Mouse (Mus musculus) stomach, embryonic 16.5 days (tissue): ENCODE measurements around the gene Ltc4s. TPM values are rescaled to one million over a fixed set of nuclear protein-coding genes. Genes with fewer than 3 reads are reported as not detected.
A peak's percentile ranks its signal among the peaks of the same experiment; 100 is the strongest.

Experiments
- ATAC-seq: fragments of 200-750 bp; cut with Nextera tagmentation; 2 replicates; pipeline ENCODE4 v1.8.0; 2017; ENCODE audit warnings: moderate number of reproducible peaks, moderate TSS enrichment; ENCODE audit not compliant: insufficient read depth, low FRiP score
- H3K27ac ChIP-seq: fragments of 300-500 bp; sonication (generic); 2 replicates; pipeline ENCODE4 v1.5.1; 2014; ENCODE audit warnings: low read length
- H3K27me3 ChIP-seq: fragments of 300-500 bp; sonication (generic); 2 replicates; pipeline ENCODE4 v1.6.1; 2014; ENCODE audit warnings: low read length, control low read depth, mixed read lengths; ENCODE audit not compliant: control insufficient read depth, insufficient read depth
- H3K36me3 ChIP-seq: fragments of 300-500 bp; sonication (generic); 2 replicates; pipeline ENCODE4 v1.6.1; 2014; ENCODE audit warnings: low read length; ENCODE audit not compliant: control insufficient read depth, insufficient read depth
- H3K4me1 ChIP-seq: fragments of 300-500 bp; sonication (generic); 2 replicates; pipeline ENCODE4 v1.6.1; 2014; ENCODE audit warnings: low read length, control low read depth, mixed read lengths; ENCODE audit not compliant: control insufficient read depth, insufficient read depth
- H3K4me2 ChIP-seq: fragments of 300-500 bp; sonication (generic); 2 replicates; pipeline ENCODE4 v1.6.1; 2014; ENCODE audit warnings: low read depth, low read length, mixed read lengths
- H3K4me3 ChIP-seq: fragments of 300-500 bp; sonication (generic); replicated peaks from 2 replicates; pipeline ENCODE4 v1.5.1; 2014; ENCODE audit warnings: mild to moderate bottlenecking, low read length
- H3K9ac ChIP-seq: fragments of 300-500 bp; sonication (generic); 2 replicates; pipeline ENCODE4 v1.6.1; 2014; ENCODE audit warnings: low read length
- H3K9me3 ChIP-seq: fragments of 300-500 bp; sonication (generic); replicated peaks from 2 replicates; pipeline ENCODE4 v1.6.1; 2016; ENCODE audit warnings: low read length, control low read depth; ENCODE audit not compliant: control insufficient read depth
- WGBS: fragments of 180-500 bp; shearing (Covaris S2); extraction: QIAGEN DNeasy Blood & Tissue Kit; methylation state at CpG from one replicate; pipeline ENCODE4 v1.1.7; 2014; 5-methylcytosine and 5-hydroxymethylcytosine counted together
- polyA plus RNA-seq: library from polyadenylated mRNA; unstranded; fragments of >200 nt; fragmentation: Nextera tagmentation; extraction: Ambion mirVana; gene quantifications from 2 replicates; pipeline ENCODE4 v1.2.1, GENCODE M21; 2015

Gene Ltc4s
- polyA plus RNA-seq, 1 experiment from 2014 or later = 3.5 TPM

- H3K9ac ChIP-seq = no peak overlapping the region
- H3K4me3 ChIP-seq = no peak overlapping the region
- no peak for ATAC-seq
- WGBS = 83% methylated on average over 2 of the region's 2 CpGs
- peaks cover 14% of the 10 kb centered on the region for H3K4me1 ChIP-seq
- no peaks in the 10 kb centered on the region for H3K9me3 ChIP-seq
- H3K4me2 ChIP-seq = no peak overlapping the region
- no peaks in the 10 kb centered on the region for H3K27me3 ChIP-seq
- H3K27ac ChIP-seq = peak overlapping the region; percentile 75
- no peaks in the 10 kb centered on the region for H3K36me3 ChIP-seq
These were observed 36.7 kb upstream of the Ltc4s start for GRCm38 (mm10) chr11:50275077-50275476.

- no peak overlapping the region for H3K27ac ChIP-seq
- no peak overlapping the region for H3K4me2 ChIP-seq
- H3K9ac ChIP-seq = no peak overlapping the region
- H3K27me3 ChIP-seq = no peaks in the 10 kb centered on the region
- ATAC-seq = no peak
- no peaks in the 10 kb centered on the region for H3K9me3 ChIP-seq
- no peaks in the 10 kb centered on the region for H3K36me3 ChIP-seq
- peaks cover 12% of the 10 kb centered on the region for H3K4me1 ChIP-seq
- H3K4me3 ChIP-seq = no peak overlapping the region
- 89% methylated on average over 2 of the region's 2 CpGs for WGBS
These were observed 34.4 kb upstream of the Ltc4s start for GRCm38 (mm10) chr11:50272819-50273218.

- Histone ChIP-seq H3K4me1 (no peaks in the 10 kb centered on the region), H3K9ac (no peak overlapping the region), H3K4me2 (no peak overlapping the region), H3K27me3 (no peaks in the 10 kb centered on the region), H3K36me3 (0 out of 2 replicates have a peak, but pooled peaks cover 12% of the 10 kb centered on the region), H3K9me3 (no peaks in the 10 kb centered on the region), H3K4me3 (no peak overlapping the region), H3K27ac (no peak overlapping the region)
- 93% methylated on average over 1 of the region's 1 CpGs for WGBS
- ATAC-seq = no peak
These were observed 31.5 kb upstream of the Ltc4s start for GRCm38 (mm10) chr11:50269885-50270284.

- H3K4me1 ChIP-seq = no peaks in the 10 kb centered on the region
- H3K36me3 ChIP-seq = peaks cover 18% of the 10 kb centered on the region; the same call in 1 of the 2 replicates
- no peaks in the 10 kb centered on the region for H3K27me3 ChIP-seq
- ATAC-seq = no peak
- no peak overlapping the region for H3K27ac ChIP-seq
- H3K9me3 ChIP-seq = no peaks in the 10 kb centered on the region
- no peak overlapping the region for H3K9ac ChIP-seq
- no peak overlapping the region for H3K4me3 ChIP-seq
- 75% methylated on average over 2 of the region's 2 CpGs for WGBS
- H3K4me2 ChIP-seq = no peak overlapping the region
These were observed 30.7 kb upstream of the Ltc4s start for GRCm38 (mm10) chr11:50269163-50269562.

GRCm38 (mm10) chr11:50266997-50267396 lies 28.6 kb upstream of the Ltc4s start:
- no peak overlapping the region for H3K4me2 ChIP-seq
- H3K36me3 ChIP-seq = peaks cover 31% of the 10 kb centered on the region
- H3K27me3 ChIP-seq = no peaks in the 10 kb centered on the region
- 91% methylated on average over 3 of the region's 3 CpGs for WGBS
- H3K27ac ChIP-seq = no peak overlapping the region
- no peak for ATAC-seq
- H3K9ac ChIP-seq = no peak overlapping the region
- H3K9me3 ChIP-seq = no peaks in the 10 kb centered on the region
- H3K4me1 ChIP-seq = no peaks in the 10 kb centered on the region
- H3K4me3 ChIP-seq = no peak overlapping the region

GRCm38 (mm10) chr11:50265931-50266330 lies 27.5 kb upstream of the Ltc4s start:
- no peak overlapping the region for H3K9ac ChIP-seq
- H3K9me3 ChIP-seq = no peaks in the 10 kb centered on the region
- no peaks in the 10 kb centered on the region for H3K4me1 ChIP-seq
- H3K4me3 ChIP-seq = no peak overlapping the region
- H3K27ac ChIP-seq = no peak overlapping the region
- WGBS = 78% methylated on average over 8 of the region's 8 CpGs
- ATAC-seq = no peak
- H3K27me3 ChIP-seq = no peaks in the 10 kb centered on the region
- no peak overlapping the region for H3K4me2 ChIP-seq
- H3K36me3 ChIP-seq = peaks cover 37% of the 10 kb centered on the region

GRCm38 (mm10) chr11:50263198-50263597 lies 24.8 kb upstream of the Ltc4s start:
- Histone ChIP-seq H3K4me1 (no peaks in the 10 kb centered on the region), H3K36me3 (peaks cover 49% of the 10 kb centered on the region), H3K9me3 (no peaks in the 10 kb centered on the region), H3K9ac (no peak overlapping the region), H3K4me3 (no peak overlapping the region), H3K27ac (no peak overlapping the region), H3K27me3 (no peaks in the 10 kb centered on the region), H3K4me2 (no peak overlapping the region)
- 90% methylated on average over 3 of the region's 3 CpGs for WGBS
- ATAC-seq = no peak

GRCm38 (mm10) chr11:50262020-50262419 lies 23.6 kb upstream of the Ltc4s start:
- Histone ChIP-seq H3K27ac (no peak overlapping the region), H3K4me1 (no peaks in the 10 kb centered on the region), H3K36me3 (peaks cover 53% of the 10 kb centered on the region), H3K9ac (no peak overlapping the region), H3K4me2 (no peak overlapping the region), H3K27me3 (no peaks in the 10 kb centered on the region), H3K4me3 (no peak overlapping the region), H3K9me3 (no peaks in the 10 kb centered on the region)
- 90% methylated on average over 4 of the region's 4 CpGs for WGBS
- ATAC-seq = no peak

- ATAC-seq = no peak
These were observed 19.9 kb upstream of the Ltc4s start for GRCm38 (mm10) chr11:50258310-50258709.

GRCm38 (mm10) chr11:50256615-50257014 lies 18.2 kb upstream of the Ltc4s start:
- Histone ChIP-seq H3K9ac (no peak overlapping the region), H3K4me1 (peaks cover 9% of the 10 kb centered on the region), H3K4me2 (no peak overlapping the region), H3K27ac (no peak overlapping the region), H3K27me3 (no peaks in the 10 kb centered on the region), H3K9me3 (no peaks in the 10 kb centered on the region), H3K36me3 (peaks cover 18% of the 10 kb centered on the region), H3K4me3 (no peak overlapping the region)
- 84% methylated on average over 7 of the region's 7 CpGs for WGBS
- no peak for ATAC-seq

More at GRCm38 (mm10) chr11:50258310-50258709, 19.9 kb upstream of the Ltc4s start:
- WGBS = 84% methylated on average over 7 of the region's 7 CpGs
- no peaks in the 10 kb centered on the region for H3K4me1 ChIP-seq
- no peak overlapping the region for H3K4me3 ChIP-seq
- H3K27me3 ChIP-seq = no peaks in the 10 kb centered on the region
- no peak overlapping the region for H3K4me2 ChIP-seq
- H3K27ac ChIP-seq = no peak overlapping the region
- no peak overlapping the region for H3K9ac ChIP-seq
- peaks cover 33% of the 10 kb centered on the region for H3K36me3 ChIP-seq
- no peaks in the 10 kb centered on the region for H3K9me3 ChIP-seq
